Mouse (Mus musculus): Measurements from ENCODE around the gene Ccdc105.

The Ccdc105 gene

DNA sequence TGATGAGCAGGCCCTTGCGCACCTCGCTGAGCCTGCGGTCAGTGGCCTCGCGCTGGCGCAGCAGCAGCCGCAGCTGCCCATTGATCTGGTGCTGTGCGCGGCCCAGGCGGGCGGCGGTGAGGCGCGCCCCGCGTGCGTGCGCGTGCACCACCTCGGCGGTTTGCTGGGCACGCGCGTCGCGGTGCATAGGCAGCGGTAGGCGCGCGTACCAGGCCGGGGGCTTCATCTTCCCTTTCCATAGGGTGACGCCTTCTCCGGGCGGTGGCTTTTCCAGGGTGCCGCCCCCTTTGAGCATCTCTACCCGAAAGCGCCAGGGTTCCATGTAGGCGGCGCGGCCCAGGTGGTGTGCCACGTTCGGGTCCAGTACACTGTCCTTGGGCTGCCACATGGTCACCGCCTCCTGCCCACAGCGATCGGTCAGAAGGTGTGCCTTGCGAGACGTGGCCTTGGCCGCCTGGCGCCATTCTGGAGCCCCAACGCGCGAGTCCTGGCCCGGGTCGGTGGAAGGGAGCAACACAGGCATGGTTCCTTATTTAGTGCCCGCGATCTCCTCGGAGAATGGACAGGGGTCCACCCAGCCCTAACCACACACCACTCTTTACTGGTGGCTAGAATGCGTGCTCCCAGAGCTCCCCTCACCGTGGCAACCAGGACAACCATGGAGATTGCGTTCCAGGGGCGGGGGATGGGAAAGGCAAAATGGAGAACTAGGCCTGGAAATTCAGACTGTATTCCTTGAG is at the start of gene Ccdc105:
Gene Ccdc105 (minus strand): TSS at position 614 of the 740 bp plus-strand sequence.
- DNase-seq, result peak; percentile 75 to 89

DNA sequence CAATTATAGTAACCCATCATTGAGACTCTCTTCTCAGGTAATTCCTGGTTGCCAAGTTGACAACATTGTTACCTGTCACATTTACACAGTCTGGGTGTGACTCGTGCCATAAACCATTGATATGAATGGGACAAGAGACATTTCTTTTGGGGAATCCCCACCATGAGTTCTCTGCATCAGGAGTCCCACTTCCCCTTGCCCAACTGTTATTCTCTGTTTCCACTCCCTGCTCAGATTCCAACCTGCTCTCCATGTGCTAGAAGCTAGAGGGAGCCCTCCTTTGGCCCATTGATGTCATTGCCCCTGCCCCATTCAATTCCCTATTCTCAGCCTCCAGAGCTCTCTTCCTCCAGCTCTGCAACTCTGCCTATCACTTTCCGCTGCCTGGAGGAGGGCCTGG is 48.6 kb upstream of the Ccdc105 start:
- no peak for DNase-seq

- DNase-seq, result no peak
These were observed 37.7 kb upstream of the Ccdc105 start for GRCm38 (mm10) chr10:78790561-78790960.

- peak; percentile 90 to 93 for DNase-seq
These were observed 34.8 kb upstream of the Ccdc105 start for GRCm38 (mm10) chr10:78787566-78788087.

DNA sequence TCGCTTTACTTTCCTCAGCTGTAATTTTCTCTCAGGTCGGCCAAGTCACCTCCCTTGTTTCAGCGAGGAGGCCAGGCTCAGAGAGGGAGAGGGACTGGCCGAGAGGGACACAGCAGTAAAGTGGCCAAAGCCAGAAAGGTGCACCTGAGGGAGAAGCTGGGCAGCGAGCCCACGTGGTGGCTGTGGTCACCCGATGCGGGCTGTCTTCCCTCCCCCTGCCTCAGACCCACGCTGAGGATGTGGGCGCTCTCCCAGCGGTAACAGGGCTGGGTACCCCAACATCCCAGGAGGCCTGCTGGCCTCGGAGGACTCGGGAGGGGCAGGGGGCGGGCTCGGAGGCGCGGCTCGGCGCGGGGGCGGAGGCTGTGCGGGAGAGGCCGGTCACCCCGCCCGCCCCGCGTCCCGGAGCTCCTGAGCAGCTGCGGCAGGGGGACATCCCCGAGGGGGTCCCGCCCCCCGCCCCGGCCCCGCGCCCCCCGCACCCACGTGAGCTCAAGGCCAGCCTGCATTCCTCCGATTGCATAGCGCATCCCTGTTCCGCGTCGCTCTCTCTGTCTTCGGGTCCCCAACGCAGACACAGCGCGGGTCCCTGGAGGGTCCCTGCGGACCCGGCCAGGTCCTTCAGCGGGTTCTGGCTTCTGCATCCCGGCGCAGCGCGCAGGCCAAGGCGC is 27.3 kb upstream of the Ccdc105 start, which contains the start of gene Slc1a6:
Gene Slc1a6 (plus strand): TSS at position 516 of the 671 bp plus-strand sequence.
- peak; percentile 77 for DNase-seq

- DNase-seq, result peak in 1 of 2 experiments; percentile 19
These were observed 26.7 kb upstream of the Ccdc105 start for GRCm38 (mm10) chr10:78779527-78779926.

- no peak for DNase-seq
These were observed 23.0 kb upstream of the Ccdc105 start for GRCm38 (mm10) chr10:78775830-78776229.

DNA sequence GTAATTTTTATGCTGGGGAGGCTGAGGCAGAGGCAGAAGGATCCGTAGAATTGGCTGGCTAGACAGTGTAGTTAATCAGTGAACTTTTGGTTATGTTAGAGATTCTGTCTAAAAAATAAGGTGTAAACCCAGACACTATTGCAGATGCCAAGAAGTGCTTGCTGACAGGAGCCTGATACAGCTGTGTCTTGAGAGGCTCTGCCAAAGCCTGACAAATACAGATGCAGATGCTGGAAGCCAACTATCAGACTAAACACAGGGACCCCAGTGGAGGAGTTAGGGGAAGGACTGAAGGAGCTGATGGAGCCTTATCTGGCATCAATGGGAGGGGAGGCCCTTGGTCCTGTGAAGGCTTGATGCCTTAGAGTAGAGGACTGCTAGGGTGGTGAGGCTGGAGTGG is 12.7 kb upstream of the Ccdc105 start:
- no peak for DNase-seq

GRCm38 (mm10) chr10:78756021-78756420 is 3.2 kb upstream of the Ccdc105 start:
- DNase-seq, result peak; percentile 71 to 84

DNA sequence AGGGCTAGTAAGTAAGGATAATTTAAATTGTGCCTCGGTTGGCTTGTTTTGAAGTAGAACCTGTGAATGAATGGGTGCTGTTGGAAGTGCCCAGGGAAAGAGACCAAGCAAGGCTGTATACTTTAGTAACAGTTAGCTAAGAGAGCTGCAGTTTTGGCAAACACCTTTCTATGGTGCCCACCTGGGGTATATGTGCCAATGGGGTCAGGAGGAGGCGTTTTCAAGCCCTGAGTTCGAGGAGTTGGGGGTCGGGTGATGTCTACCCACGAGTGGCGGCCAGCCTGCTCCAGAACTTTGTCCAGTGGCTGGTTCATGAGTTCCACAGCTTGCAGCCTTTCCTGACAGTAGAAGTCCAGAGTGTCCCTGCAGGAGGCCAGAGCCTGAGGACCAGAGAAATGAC is 3.9 kb downstream of the Ccdc105 start:
- DNase-seq, result no peak

DNA sequence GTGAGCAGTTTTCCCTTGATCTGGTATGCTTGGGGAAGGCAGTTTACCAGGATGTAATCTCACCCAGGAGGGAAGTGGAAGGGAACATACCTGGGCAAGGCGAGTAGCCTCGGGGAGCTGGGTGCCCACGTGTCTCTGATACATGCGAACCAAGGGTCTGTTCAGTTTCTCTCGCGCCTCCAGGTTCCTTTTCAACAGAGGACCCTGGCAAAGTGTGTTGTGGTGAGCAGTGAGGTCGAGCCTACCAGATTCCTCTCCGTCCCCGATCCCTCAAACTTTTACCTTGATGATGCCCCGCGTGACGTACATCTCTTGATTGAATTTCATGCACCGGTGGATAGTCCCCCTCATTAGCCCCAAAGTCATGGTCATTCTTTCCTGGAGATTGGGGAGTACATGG is 4.7 kb downstream of the Ccdc105 start:
- DNase-seq, result no peak

GRCm38 (mm10) chr10:78747035-78747721 is 5.7 kb downstream of the Ccdc105 start:
- peak; percentile 21 to 22 for DNase-seq

GRCm38 (mm10) chr10:78745453-78746232 is 7.2 kb downstream of the Ccdc105 start:
- no peak for DNase-seq

GRCm38 (mm10) chr10:78743721-78744120 is 9.1 kb downstream of the Ccdc105 start:
- no peak for DNase-seq

GRCm38 (mm10) chr10:78739821-78740220 is 13.0 kb downstream of the Ccdc105 start:
- DNase-seq, result no peak

- DNase-seq, result no peak
These were observed 25.0 kb downstream of the Ccdc105 start for GRCm38 (mm10) chr10:78727876-78728275.

GRCm38 (mm10) chr10:78727035-78727434 is 25.8 kb downstream of the Ccdc105 start:
- DNase-seq, result no peak

DNA sequence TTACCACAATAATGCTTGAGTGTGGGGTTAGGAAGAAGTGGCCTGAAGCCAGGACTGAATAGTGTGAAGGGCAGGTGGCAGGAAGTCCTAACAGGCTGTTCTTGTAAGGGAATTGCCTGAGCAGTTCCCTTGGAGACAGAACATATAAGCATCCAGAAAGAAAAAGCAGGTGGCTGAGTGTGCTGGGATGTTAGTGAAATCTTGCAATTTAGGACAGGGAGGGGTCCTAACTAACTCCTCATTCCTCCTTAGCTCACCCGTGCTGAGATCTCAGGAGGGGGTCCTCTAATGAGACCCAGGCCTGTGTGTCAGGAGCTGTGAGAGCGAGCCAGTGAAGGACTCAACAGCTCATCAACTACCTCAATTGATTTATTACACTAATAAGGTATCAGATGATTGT is 29.4 kb downstream of the Ccdc105 start:
- no peak for DNase-seq

GRCm38 (mm10) chr10:78722654-78723053 is 30.2 kb downstream of the Ccdc105 start:
- no peak for DNase-seq

- DNase-seq, result no peak
These were observed 30.8 kb downstream of the Ccdc105 start for GRCm38 (mm10) chr10:78722036-78722435.

DNA sequence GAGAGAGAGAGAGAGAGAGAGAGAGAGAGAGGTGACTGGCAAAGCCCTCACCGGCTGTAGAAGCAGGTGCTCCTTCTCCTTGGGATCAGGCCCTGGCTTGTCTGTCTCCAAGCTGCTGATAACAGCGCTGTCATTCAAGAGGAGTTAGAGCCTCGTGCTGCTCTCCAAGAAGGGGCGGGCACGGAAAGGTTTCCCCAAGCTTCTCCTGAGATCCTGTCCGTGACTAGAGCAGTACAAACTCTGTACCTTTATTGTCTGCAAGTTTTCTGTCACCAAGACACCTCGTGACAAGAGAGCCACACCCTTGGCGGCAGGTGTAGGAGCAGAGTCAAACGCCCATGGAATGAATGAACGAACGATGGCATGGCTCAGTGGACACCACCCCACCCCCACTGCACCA is 34.8 kb downstream of the Ccdc105 start, which contains the start of gene Casp14:
Gene Casp14 (minus strand): TSS at position 239 of the 400 bp plus-strand sequence.
- no peak for DNase-seq

DNA sequence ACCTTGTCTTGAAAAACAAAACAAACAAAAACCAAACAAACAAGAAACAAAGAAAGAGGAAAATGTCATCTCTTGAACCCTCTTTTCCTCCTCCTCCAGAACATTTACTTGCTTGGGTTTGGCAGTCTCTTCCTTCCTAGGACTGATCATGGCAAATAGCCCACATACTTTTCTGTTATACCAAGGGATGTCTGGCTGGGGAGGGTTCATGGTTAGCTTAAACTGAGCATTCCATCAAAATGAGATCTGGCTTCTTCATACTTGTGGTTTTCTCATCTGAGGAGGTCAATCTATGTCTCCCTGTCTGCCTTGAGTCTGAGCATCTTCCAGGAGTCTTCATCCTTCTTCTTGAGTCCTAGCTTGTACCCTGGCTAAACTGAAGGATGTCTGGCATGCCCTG is 36.6 kb downstream of the Ccdc105 start:
- DNase-seq, result no peak

DNA sequence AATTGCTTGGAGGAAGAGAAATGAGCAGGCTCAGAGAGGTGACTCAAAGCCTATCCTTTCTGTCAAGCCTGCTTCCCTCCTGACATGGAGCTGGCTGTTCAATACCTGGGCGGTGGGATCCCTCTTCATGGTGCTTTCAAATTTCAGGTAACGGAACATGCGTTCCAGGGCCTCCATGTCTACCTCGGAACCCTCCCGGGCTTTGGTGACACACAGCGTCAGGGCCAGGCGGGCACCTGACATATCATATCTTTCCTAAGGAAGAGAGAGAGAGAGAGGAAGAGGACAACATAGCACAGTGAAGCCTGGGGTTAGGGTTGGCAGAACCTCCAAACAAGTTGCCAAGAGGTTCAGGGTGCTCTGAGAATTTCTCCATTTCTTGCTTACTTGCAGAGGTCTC is 37.7 kb downstream of the Ccdc105 start:
- DNase-seq, result no peak

Measured in cerebellum, adult 18-20 months (tissue).